Mouse (Mus musculus) adrenal gland, postnatal 14 days (tissue): Measurements from ENCODE around the gene Lingo2. TPM values are rescaled to one million over a fixed set of nuclear protein-coding genes. Genes with fewer than 3 reads are reported as not detected.

Experiments
- DNase-seq: peaks from one replicate; pipeline ENCODE4 v3.0.0; 2021; ENCODE audit warnings: mixed read lengths
- long read RNA-seq, 2 experiments: library from polyadenylated mRNA; stranded (forward); transcript quantifications; one replicate each; pipeline ENCODE4 v2.0.0; 2021
- total RNA-seq: library from RNA; stranded (reverse); gene quantifications from 2 replicates; pipeline ENCODE4 v1.2.3, GENCODE M21; 2021

Gene Lingo2
- total RNA-seq: 0.71 TPM in 1 of 2 replicates, not detected in the other
- long read RNA-seq, experiment 1: 0 reads
- long read RNA-seq, experiment 2, partial matches to known transcripts: 0 of 1 reads
- long read RNA-seq, experiment 2, other reads (novel, unspliced or antisense): 1 of 1 reads

DNA sequence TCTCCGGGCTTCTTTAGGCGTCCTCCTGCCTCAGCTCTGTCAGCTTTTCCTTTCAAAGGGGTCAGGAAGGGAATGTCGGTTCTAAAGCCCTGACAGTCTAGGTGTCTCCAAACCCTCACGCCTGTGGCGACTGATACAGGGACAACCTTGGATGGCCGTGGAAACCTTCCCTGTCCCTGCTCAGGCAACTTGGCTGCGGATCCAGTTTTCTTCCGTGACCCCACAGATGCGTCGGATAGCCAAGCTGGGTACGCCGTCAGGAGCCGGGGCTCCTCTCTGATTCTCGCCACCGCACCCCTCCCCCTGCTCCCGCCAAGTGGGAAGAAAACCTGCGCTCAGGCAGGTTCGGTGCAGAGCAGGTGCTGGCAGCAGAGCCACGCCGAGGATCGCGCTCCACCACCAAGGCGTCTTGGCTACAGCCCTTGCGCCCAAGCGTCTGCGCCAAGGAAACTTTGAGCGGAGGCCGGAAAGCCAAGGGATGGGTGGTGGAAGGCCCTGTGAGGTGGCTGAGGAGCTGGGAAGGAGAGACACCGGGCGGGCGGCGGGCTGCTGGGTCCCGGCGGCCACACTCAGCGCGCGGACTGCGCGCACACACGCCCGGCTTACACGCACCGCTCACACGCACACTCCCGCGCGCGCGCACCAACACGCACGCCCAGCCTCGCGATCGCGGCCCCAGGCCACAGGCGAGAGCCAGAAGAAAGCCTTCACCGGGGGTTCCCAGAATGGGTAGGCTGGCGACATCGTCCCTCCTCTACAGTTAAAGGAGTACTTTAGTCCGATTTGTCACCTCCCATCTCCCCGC is at the start of gene Lingo2:
Gene Lingo2, minus strand, starts transcription at position 598 of the 805 bp plus-strand sequence.
- DNase-seq: peak; percentile 11

GRCm38 (mm10) chr4:36973358-36973757 is 21.8 kb upstream of the Lingo2 start:
- DNase-seq: no peak

GRCm38 (mm10) chr4:36952431-36953429 is 1.2 kb upstream of the Lingo2 start:
- no peak for DNase-seq

DNA sequence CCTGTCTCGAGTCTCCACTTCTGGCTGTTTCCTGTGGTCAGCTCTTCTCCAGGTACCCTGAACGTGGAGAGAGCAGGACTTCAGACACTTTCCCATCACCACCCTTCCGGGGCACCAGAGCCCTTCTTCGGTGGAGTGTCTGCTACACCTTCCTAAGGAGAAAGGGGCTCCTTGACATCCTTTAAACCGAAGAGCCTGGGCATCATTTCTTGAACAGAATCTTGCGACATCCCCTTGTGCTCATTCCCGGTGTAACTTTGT is 338 bp upstream of the Lingo2 start:
- DNase-seq: no peak

GRCm38 (mm10) chr4:36950790-36951149 is 777 bp downstream of the Lingo2 start:
- peak; percentile 2 for DNase-seq

GRCm38 (mm10) chr4:36950021-36950751 is 1.4 kb downstream of the Lingo2 start:
- DNase-seq: peak; percentile 63

GRCm38 (mm10) chr4:36890810-36891209 is 60.7 kb downstream of the Lingo2 start:
- DNase-seq: no peak

DNA sequence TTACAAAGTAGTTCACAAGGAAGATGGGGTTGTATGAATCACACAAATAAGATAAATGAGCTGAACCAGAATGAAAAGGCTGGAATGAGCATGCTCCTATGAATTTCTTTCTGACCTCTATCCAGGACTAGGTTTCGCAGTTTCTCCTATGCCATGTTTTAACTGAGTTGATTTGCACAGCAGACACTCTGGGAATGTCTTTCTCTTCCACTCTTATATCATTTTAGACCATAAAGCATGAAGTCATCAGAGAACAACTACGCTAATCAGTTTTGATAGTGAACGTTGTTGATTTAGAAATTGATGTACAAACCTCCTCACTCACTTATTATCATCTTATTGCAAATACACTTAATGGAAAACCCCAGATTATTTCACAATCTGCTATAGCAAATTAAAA is 61.2 kb downstream of the Lingo2 start:
- no peak for DNase-seq

DNA sequence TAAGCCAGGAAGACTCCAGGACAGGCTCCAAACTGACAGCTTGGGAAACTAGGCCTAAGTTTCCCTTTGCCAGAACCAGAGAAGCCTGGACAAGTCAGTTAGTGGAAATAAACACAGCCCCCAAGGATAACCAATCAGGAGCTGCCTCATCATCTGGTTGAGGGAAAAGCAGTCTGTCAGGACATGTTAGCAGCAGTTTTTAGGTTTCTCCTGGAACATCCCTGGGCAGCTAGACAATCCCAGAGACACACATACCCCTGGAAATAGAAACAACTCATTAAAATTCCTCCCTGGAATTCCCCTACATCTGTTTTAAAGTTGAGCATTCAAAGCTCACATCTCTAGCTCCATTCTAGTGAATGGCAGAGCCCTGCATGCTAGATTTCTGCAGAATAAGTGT is 76.8 kb downstream of the Lingo2 start:
- no peak for DNase-seq

GRCm38 (mm10) chr4:36824982-36825381 is 126.6 kb downstream of the Lingo2 start:
- DNase-seq: no peak

DNA sequence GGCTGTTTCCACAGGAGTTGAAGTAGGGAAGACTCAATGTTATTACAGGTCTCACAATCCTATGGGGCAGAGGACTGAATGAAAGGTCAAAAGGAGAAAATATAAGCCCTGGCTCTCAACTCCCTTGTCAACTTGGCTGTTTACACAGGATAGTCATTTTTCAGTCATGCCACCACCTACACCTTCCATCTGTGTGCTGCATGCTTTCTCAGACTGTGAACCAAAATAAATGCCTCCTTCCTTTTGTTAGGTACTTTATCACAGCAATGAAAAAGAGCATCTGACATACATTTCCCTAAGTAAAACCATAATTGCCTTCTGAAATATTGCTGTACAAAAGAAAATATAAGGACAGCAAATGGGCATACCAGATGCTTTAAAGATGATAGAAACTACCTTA is 129.6 kb downstream of the Lingo2 start:
- no peak for DNase-seq

DNA sequence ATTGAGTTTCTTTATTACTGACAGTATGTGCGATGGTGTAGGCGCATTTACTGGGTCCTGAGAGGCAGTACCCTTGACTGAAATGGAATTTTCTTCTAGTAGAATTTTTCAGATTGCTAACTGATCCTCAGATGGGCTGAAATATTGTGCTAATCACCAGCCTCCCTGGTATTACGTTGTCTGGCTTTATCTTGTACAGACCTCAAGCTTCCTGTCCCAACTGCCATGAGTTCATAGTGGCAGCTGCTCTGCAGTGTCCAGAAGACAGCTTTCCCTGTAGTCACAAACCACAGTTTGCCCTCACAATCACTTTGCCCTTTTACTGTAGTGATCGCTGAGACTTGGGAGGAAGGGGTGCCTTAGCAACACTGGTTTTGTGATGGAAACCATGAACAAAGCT is 176.5 kb downstream of the Lingo2 start:
- no peak for DNase-seq

GRCm38 (mm10) chr4:36730691-36731090 is 220.9 kb downstream of the Lingo2 start:
- DNase-seq: no peak

DNA sequence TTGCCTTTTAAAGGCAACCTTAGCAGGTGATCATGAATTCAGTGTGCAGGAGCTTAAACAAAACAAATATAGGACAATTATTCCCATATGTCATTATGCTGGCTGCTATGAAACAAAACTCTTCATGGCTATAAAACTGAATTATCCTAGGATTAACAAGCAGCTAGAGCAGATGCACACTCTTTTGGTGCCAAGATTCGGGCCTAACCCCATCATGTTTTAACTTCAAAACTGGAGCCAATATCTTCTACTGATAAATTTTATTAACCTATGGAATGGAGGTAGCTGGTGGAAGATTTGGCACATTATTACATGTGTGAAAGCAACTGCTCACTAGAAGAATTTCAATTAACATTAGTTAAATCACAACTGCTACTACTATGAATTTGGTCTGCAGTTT is 235.1 kb downstream of the Lingo2 start:
- DNase-seq: no peak

- no peak for DNase-seq
These were observed 252.7 kb downstream of the Lingo2 start for GRCm38 (mm10) chr4:36698888-36699287.

GRCm38 (mm10) chr4:36696810-36697209 is 254.7 kb downstream of the Lingo2 start:
- no peak for DNase-seq

DNA sequence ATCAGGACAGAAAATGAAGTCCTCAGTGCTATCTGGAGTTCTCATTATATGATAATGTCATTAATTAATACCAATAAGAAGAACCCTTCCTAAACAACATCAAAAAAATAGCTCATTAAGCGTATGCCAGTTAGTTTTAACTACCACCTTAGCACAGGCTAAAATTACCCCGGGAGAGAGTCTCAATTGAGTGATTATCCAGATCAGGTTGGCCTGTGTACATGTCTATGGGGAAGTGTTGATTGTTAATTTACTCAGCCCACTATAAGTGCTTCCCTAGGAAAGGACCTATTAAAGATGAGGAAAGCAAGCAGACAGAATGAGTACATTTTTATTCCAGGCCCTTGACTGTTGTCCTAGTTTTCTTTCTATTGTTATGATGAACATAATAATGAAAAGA is 291.6 kb downstream of the Lingo2 start:
- DNase-seq: no peak

DNA sequence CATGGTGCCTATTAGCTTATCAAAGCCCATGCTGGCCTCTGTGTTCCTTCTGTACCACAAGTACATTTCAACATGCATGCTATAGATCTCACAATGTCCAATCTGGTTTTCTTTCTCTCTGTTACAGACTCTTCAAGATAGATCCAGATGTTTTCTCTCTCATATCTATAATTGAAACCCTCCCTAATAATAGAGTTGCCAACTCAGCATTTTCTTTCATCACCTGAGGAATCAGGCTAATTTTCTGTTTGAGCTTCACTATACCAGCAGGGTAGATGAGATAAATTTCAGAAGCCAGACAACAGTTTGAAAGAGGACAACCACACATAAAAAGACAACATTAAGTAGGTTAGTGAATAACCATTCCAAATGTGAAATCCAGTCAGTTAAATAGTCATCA is 303.8 kb downstream of the Lingo2 start:
- DNase-seq: no peak

- DNase-seq: no peak
These were observed 315.9 kb downstream of the Lingo2 start for GRCm38 (mm10) chr4:36635666-36636065.

DNA sequence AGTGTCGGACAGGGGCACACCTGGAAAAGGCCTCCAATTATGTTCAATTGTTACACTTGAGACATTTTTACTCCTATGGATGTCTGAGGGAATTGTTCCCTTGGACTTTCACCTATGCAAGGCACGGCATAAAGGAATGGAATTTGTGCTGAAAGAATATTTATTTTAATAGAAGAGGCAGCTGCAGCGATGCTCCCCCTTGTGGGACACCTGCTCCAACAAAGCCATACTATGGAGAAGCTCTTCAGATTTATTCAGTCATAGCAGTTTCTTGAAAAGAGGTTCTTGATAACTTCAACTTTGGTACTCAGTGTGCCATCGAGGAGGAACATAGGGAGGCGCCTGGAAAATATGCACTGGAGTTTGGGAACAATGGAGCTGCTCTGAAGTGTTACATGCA is 374.7 kb downstream of the Lingo2 start:
- no peak for DNase-seq

- no peak for DNase-seq
These were observed 375.3 kb downstream of the Lingo2 start for GRCm38 (mm10) chr4:36576256-36576655.

DNA sequence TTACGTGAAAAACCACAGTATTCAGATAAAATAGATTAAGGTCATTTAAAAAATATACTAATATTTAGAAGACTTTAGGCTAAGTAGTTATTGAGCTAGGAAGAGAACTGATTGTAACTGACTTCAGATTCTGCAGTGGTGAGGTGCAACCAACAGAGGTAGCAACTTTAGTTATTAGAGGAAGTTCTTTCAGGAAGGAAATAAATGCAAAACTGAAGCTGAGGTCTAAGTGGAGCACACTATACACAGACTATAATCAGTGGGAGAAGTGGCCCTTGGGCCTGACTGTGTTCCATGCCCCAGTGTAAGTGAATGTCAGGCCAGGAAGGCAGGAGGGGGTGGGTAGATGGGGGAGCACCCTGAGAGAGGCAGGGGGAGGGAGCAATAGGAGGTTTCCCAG is 385.0 kb downstream of the Lingo2 start:
- no peak for DNase-seq

GRCm38 (mm10) chr4:36560997-36561396 is 390.6 kb downstream of the Lingo2 start:
- no peak for DNase-seq
